Mouse (Mus musculus): ENCODE results near the gene Cnnm2. TPM values are rescaled to one million over a fixed set of nuclear protein-coding genes. Genes with fewer than 3 reads are reported as not detected.

Cnnm2 gene
- polyA plus RNA-seq, 1 experiment from 2014 or later, result 3.9 TPM

DNA sequence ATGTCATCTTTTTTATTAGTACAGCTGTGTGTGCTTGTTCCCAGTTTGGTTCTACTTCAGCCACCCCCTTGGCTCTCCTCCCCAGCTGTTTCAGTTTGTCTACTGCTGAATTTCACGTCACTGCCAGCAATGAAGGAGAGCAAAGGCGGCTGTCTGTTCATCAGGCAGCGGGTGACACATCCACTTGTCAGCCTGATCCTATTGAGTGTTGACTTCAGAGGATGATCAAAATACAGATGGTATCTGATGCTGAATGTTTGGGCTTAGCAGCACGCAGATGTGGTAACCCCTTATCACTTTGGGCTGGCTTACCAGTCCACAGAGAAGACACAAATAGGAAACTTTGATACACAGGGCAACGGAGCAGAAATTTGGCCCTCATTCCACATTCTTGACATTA, 85.1 kb downstream of the Cnnm2 start:
- Histone ChIP-seq H3K9ac (no peak overlapping the region), H3K4me1 (replicated peaks) (peaks cover 42% of the 10 kb centered on the region), H3K27me3 (replicated peaks) (no peaks in the 10 kb centered on the region), H3K4me3 (no peak overlapping the region), H3K4me2 (no peak overlapping the region), H3K27ac (ENCODE audit: poor library complexity, severe bottlenecking) (no peak overlapping the region), H3K36me3 (no peaks in the 10 kb centered on the region), H3K9me3 (replicated peaks) (no peaks in the 10 kb centered on the region)
- WGBS, result 54% methylated on average over 5 of the region's 5 CpGs
- no peak for ATAC-seq (ENCODE audit: insufficient number of reproducible peaks, low FRiP score)

DNA sequence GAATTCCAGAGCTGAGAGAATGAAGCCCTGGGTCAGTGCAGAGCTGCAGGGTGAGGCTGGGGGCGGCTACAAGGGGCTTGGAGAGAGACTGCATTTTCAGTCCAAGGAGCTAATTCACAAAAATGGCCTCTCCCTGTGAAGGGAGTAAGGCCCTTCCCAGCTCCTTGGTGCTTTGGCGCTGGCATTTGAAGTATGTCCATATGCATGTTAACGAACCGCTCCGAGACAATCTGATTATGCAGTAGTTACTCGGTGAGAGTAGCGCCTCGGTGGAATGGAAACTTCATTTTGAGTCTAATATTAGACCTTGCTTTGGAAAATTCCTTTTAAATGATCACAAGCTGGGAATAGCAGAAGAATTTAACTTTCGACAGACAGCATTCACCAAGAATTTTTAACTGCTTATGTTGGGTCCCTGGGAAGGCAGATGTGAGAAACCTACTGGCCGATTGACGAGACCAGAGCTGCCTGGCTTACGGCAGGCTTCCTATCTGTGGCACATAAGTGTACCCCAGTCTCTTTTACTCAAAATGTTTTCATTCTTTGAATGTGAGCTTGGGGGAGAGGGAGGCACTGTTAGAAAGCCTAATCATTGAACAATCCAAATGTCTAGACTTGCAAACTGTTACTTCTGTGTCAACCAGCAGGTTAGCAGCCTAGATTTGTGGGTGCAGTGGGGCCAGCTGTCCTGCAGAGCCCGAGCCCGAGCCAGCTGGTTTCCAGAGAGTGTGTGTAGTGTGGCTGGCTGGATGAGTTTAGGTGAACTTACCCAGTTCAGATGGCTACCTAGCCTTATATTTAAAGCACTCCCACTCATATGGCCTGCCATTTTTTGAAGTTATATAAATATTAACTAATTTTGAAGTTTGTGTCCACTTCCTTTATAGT, 87.2 kb downstream of the Cnnm2 start:
- Histone ChIP-seq H3K9ac (0 out of 2 replicates have a peak overlapping the region, but pooled peaks have one; percentile 20), H3K4me2 (peak overlapping the region; percentile 46), H3K9me3 (replicated peaks) (no peaks in the 10 kb centered on the region), H3K27me3 (replicated peaks) (no peaks in the 10 kb centered on the region), H3K36me3 (no peaks in the 10 kb centered on the region), H3K4me3 (no peak overlapping the region), H3K27ac (ENCODE audit: poor library complexity, severe bottlenecking) (peak overlapping the region; percentile 63), H3K4me1 (replicated peaks) (peaks cover 32% of the 10 kb centered on the region)
- 36% methylated on average over 14 of the region's 14 CpGs for WGBS
- ATAC-seq (ENCODE audit: insufficient number of reproducible peaks, low FRiP score), result 0 out of 2 replicates have a peak, but pooled peaks have one; percentile 47

DNA sequence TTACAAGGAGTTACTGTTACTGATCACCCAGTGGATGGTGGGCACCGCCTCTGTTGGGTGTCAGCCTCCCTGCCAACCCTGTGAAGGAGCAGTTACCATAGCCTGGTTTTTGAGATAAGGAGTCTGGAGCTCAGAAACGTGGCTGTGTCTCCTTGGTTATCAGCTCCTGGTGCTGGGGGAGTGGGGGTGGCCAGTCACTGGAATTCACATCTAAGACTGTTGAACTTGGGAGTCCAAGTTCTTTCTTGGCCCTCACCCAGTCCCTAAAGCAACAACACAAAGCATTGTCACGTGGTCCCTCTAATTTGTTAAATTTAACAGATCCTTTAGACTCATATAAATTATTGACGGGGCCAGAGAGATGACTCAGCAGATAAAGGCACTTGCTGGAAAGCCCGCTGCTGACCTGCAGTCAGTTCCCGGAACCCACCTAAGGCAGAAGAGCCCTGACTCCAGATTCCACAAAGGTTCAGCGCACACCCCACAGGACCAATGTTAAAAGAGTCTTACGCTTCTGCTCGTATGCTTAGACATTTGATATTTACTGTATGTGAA, 88.1 kb downstream of the Cnnm2 start:
- H3K4me2 ChIP-seq, result no peak overlapping the region
- ATAC-seq (ENCODE audit: insufficient number of reproducible peaks, low FRiP score), result peak; percentile 95
- no peak overlapping the region for H3K4me3 ChIP-seq
- WGBS, result 54% methylated on average over 9 of the region's 9 CpGs
- H3K9ac ChIP-seq, result no peak overlapping the region
- 0 out of 2 replicates have a peak overlapping the region, but pooled peaks have one; percentile 26 for H3K27ac ChIP-seq (ENCODE audit: poor library complexity, severe bottlenecking)
- H3K36me3 ChIP-seq, result no peaks in the 10 kb centered on the region
- no peaks in the 10 kb centered on the region for H3K9me3 ChIP-seq (replicated peaks)
- H3K27me3 ChIP-seq (replicated peaks), result no peaks in the 10 kb centered on the region
- H3K4me1 ChIP-seq (replicated peaks), result peaks cover 35% of the 10 kb centered on the region

DNA sequence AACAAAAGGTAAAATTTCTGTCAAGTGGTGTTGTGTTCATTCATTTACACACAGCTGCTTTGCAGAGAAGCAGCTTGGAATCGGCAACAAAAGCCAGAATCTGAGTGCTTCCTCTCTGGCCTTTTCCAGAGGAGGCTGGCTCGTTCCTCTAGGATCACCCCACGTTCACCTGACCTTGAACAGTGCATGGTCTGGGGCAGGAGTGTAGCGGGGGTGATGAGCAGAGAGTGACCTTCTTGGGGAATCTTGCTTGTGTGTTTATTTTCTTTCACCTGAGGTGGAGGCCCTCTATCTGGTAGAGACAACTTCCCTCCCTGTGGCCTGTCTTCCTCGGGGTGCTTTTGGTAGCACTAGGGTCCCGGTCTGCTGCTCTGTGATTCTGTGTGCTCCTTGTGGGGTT, 94.8 kb downstream of the Cnnm2 start:
- whole genome bisulfite sequencing, result 49% methylated on average over 6 of the region's 6 CpGs
- no peaks in the 10 kb centered on the region for H3K27me3 ChIP-seq (replicated peaks)
- peaks cover 30% of the 10 kb centered on the region for H3K4me1 ChIP-seq (replicated peaks)
- H3K4me3 ChIP-seq, result no peak overlapping the region
- H3K27ac ChIP-seq (ENCODE audit: poor library complexity, severe bottlenecking), result no peak overlapping the region; the same call in 1 of the 2 replicates
- ATAC-seq (ENCODE audit: insufficient number of reproducible peaks, low FRiP score), result no peak
- 0 out of 2 replicates have a peak, but pooled peaks cover 4% of the 10 kb centered on the region for H3K36me3 ChIP-seq
- H3K9me3 ChIP-seq (replicated peaks), result no peaks in the 10 kb centered on the region
- peak overlapping the region; percentile 11; the same call in 1 of the 2 replicates for H3K4me2 ChIP-seq
- H3K9ac ChIP-seq, result no peak overlapping the region

DNA sequence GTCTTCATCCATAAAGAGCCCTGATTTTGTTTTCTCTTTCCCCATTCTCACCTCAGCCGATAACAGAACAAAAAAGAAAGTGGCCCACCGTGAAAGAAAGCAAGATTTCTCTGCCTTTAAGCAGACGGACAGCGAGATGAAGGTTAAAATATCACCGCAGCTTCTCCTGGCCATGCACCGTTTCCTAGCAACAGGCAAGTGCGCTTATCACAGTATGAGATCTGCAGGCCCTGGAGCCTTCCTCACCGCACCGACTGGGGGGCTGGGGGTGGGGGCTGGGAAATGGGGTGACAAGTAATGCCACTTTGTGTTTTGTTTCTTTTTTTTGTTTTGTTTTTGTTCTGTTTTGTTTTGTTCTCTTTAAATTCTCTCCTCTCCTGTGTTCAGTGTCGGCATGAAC, 95.4 kb downstream of the Cnnm2 start:
- H3K4me3 ChIP-seq, result no peak overlapping the region
- H3K9me3 ChIP-seq (replicated peaks), result no peaks in the 10 kb centered on the region
- whole genome bisulfite sequencing, result 34% methylated on average over 10 of the region's 10 CpGs
- H3K4me2 ChIP-seq, result 0 out of 2 replicates have a peak overlapping the region, but pooled peaks have one; percentile 11
- H3K27ac ChIP-seq (ENCODE audit: poor library complexity, severe bottlenecking), result no peak overlapping the region
- H3K4me1 ChIP-seq (replicated peaks), result peaks cover 30% of the 10 kb centered on the region
- H3K9ac ChIP-seq, result no peak overlapping the region
- H3K36me3 ChIP-seq, result 0 out of 2 replicates have a peak, but pooled peaks cover 4% of the 10 kb centered on the region
- no peaks in the 10 kb centered on the region for H3K27me3 ChIP-seq (replicated peaks)
- ATAC-seq (ENCODE audit: insufficient number of reproducible peaks, low FRiP score), result no peak

DNA sequence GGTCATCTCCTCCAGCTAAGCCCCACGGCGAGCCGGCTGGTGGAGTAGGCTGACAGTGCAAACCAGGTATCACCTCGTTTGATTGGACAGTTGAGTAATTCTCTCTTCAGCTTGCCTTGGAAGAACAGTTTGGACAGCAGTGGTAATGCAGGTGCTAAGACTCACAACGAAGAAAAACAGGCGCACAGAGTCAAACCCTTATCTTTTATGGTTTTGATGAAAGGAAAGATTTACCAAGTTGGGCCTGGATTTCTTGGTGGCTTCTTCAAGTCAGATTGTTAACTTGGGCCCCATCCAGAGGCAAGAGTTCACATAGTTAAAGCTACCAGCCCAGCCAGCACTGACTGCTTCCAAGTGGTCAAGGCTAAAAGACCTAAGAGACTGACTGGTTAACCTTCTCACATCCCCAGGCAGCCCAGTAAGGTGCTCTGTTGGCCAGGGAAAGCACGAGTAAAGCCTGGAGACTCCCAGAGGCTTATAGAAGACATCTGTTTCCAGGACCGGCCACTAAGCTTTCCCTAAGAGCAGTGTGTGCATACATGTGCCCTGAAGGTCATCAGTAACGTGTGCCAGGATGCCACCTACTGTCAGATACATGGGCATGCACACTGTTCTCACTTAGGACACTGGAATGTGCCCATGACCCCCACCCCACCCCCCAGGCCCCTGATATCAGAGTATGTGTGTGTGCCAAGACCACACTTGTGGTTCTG, 96.0 kb downstream of the Cnnm2 start:
- H3K36me3 ChIP-seq, result 0 out of 2 replicates have a peak, but pooled peaks cover 4% of the 10 kb centered on the region
- H3K9me3 ChIP-seq (replicated peaks), result no peaks in the 10 kb centered on the region
- no peaks in the 10 kb centered on the region for H3K27me3 ChIP-seq (replicated peaks)
- no peak overlapping the region for H3K4me3 ChIP-seq
- no peak overlapping the region for H3K9ac ChIP-seq
- WGBS, result 53% methylated on average over 9 of the region's 9 CpGs
- peak; percentile 74 for ATAC-seq (ENCODE audit: insufficient number of reproducible peaks, low FRiP score)
- no peak overlapping the region for H3K4me2 ChIP-seq
- peaks cover 32% of the 10 kb centered on the region for H3K4me1 ChIP-seq (replicated peaks)
- no peak overlapping the region for H3K27ac ChIP-seq (ENCODE audit: poor library complexity, severe bottlenecking)

DNA sequence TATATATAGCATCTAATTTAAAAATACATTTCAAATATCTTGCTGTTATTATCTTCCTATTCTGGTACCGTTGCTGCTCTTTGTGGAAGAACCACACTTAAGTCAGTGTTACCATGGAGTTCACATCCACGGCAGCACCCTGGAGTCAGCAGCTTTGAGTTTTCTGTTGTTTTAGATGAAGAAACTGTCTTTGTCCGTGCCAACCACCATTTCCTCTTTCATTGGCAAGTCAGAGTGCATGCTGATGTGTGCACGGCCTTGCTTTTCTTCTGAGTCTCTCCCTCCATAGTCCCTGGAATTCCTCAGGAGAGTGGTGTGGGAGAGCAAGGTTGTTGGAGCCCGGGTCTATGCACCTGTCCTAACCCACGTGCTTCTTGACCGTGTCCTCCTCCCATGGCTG, 96.8 kb downstream of the Cnnm2 start:
- WGBS, result 80% methylated on average over 7 of the region's 7 CpGs
- no peak for ATAC-seq (ENCODE audit: insufficient number of reproducible peaks, low FRiP score)
- no peak overlapping the region for H3K4me3 ChIP-seq

DNA sequence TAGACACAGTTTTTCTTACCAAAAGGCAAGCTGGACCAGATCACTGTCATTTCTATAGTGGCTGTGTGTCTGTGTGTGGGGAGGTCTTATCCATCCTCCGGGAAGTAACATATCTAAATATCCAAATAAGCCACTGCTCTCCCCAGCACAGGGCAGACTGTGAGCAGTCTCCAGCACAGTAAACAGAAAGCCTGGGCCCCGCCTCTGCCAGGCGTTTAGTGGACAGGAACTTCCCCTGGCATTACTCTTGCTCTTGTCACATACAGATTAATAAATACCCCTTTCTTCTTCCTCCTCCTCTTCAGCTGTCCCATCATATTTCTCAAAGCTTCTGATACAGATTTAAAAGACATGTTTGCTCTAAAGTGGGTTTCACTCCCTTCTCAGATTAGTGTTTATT, 101.2 kb downstream of the Cnnm2 start:
- no peak for ATAC-seq (ENCODE audit: insufficient number of reproducible peaks, low FRiP score)
- 44% methylated on average over 3 of the region's 3 CpGs for WGBS
- Histone ChIP-seq H3K9me3 (replicated peaks) (no peaks in the 10 kb centered on the region), H3K9ac (no peak overlapping the region), H3K36me3 (0 out of 2 replicates have a peak, but pooled peaks cover 4% of the 10 kb centered on the region), H3K4me1 (replicated peaks) (peaks cover 29% of the 10 kb centered on the region), H3K27ac (ENCODE audit: poor library complexity, severe bottlenecking) (no peak overlapping the region), H3K4me2 (no peak overlapping the region), H3K27me3 (replicated peaks) (no peaks in the 10 kb centered on the region), H3K4me3 (no peak overlapping the region)

More for the DNA sequence above, 96.8 kb downstream of the Cnnm2 start:
- H3K27ac ChIP-seq (ENCODE audit: poor library complexity, severe bottlenecking), result no peak overlapping the region
- no peaks in the 10 kb centered on the region for H3K27me3 ChIP-seq (replicated peaks)
- H3K4me1 ChIP-seq (replicated peaks), result peaks cover 35% of the 10 kb centered on the region
- no peak overlapping the region for H3K4me2 ChIP-seq
- no peak overlapping the region for H3K9ac ChIP-seq
- no peaks in the 10 kb centered on the region for H3K9me3 ChIP-seq (replicated peaks)
- 0 out of 2 replicates have a peak, but pooled peaks cover 4% of the 10 kb centered on the region for H3K36me3 ChIP-seq

DNA sequence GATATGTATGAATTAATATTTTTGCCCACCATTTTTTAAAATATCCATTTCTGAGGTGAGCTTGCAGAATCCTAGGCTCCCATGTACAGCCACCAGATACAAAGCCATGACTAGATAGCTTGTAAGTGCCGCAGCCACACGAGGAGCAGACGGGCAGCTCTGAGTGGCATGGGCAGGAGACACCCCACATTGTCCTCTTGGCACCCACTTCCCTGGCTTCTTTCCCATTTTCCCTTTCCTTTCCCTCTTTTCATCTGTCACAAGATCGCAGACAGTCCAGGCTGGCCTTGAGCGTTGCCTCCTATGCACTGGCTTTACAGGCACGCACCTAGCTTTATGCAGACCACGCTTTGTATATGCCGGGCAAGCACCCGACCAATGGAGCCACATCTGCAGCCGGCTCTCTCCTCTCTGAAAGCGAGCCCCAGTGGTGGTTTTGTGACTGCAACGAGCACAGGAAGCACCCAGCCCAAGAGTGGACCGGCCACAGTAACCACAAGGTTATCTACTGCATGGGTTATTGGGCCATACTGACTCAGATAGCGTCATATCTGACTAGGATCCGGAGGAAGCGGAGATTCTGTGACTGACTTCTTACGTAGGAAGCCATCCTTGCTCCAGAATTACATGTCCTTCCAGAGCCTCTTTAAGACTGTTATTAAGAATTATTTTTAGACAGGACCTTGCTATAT, 102.0 kb downstream of the Cnnm2 start:
- Histone ChIP-seq H3K9ac (no peak overlapping the region), H3K27ac (ENCODE audit: poor library complexity, severe bottlenecking) (no peak overlapping the region), H3K4me2 (no peak overlapping the region), H3K9me3 (replicated peaks) (no peaks in the 10 kb centered on the region), H3K4me1 (replicated peaks) (peaks cover 26% of the 10 kb centered on the region), H3K4me3 (no peak overlapping the region), H3K36me3 (0 out of 2 replicates have a peak, but pooled peaks cover 4% of the 10 kb centered on the region), H3K27me3 (replicated peaks) (no peaks in the 10 kb centered on the region)
- 67% methylated on average over 17 of the region's 17 CpGs for WGBS
- ATAC-seq (ENCODE audit: insufficient number of reproducible peaks, low FRiP score), result no peak

DNA sequence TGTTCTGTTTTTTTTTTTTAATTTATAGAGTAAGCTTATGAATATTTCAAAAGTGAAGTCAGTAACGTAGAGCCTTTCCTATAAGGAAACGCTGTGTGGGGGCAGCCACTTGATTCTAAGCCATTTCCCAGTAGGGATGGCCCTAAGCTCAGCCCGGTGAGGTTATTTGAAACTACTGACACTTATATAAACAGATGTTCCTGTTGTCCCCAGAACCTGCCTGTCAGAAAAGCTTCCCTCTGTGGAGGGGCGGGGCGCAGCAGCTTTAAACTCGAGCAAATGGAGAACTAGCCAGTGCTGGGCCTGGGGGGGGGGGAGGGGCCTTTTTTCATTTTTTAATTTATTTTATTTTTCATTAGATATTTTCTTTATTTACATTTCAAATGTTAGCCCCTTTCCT, 102.7 kb downstream of the Cnnm2 start:
- Histone ChIP-seq H3K9me3 (replicated peaks) (no peaks in the 10 kb centered on the region), H3K4me2 (no peak overlapping the region), H3K4me3 (no peak overlapping the region), H3K4me1 (replicated peaks) (peaks cover 26% of the 10 kb centered on the region), H3K9ac (no peak overlapping the region), H3K27ac (ENCODE audit: poor library complexity, severe bottlenecking) (no peak overlapping the region), H3K36me3 (0 out of 2 replicates have a peak, but pooled peaks cover 1% of the 10 kb centered on the region), H3K27me3 (replicated peaks) (no peaks in the 10 kb centered on the region)
- WGBS, result 48% methylated on average over 6 of the region's 6 CpGs
- ATAC-seq (ENCODE audit: insufficient number of reproducible peaks, low FRiP score), result no peak
